Mouse (Mus musculus): Measurements from ENCODE around the gene Dtnbp1. TPM values are rescaled to one million over a fixed set of nuclear protein-coding genes. Genes with fewer than 3 reads are reported as not detected.

Dtnbp1 gene
- total and polyA plus RNA-seq, 3 experiments: 24.2 to 59.5 TPM; not detected in 1

GRCm38 (mm10) chr13:45043466-45043865 is 41.5 kb upstream of the Dtnbp1 start:
- H3K4me3 ChIP-seq (ENCODE audit: control insufficient read depth in 1 of 2, insufficient read depth in 1 of 2, low read depth in 2 of 2, low read length in 2 of 2): no peak overlapping the region
- no peaks in the 10 kb centered on the region for H3K79me2 ChIP-seq (ENCODE audit: control insufficient read depth, insufficient read depth, low read length, poor library complexity)
- no peak overlapping the region for H3K9ac ChIP-seq (ENCODE audit: control insufficient read depth, low read depth, low read length, poor library complexity, severe bottlenecking)
- no peak for DNase-seq (ENCODE audit: low read depth, low spot score)
- H3K9me3 ChIP-seq (replicated peaks; ENCODE audit: insufficient read depth, low read length): no peaks in the 10 kb centered on the region
- TF ChIP-seq HCFC1 (IDR thresholded peaks at IDR 0.05; ENCODE audit: low read depth, low read length) (no peak), ZNF384 (IDR thresholded peaks at IDR 0.05; ENCODE audit: low read depth, low read length) (no peak), EP300 (IDR thresholded peaks at IDR 0.05; ENCODE audit: low read depth in 1 of 2, low read length in 2 of 2) (no peak), NRF1 (IDR thresholded peaks at IDR 0.05; ENCODE audit: insufficient read depth, low read depth, low read length, poor library complexity, severe bottlenecking) (no peak), SIN3A (IDR thresholded peaks at IDR 0.05; ENCODE audit: low read length) (no peak), ELF1 (IDR thresholded peaks at IDR 0.05; ENCODE audit: low read depth, low read length) (no peak), E2F4 (IDR thresholded peaks at IDR 0.05; ENCODE audit: borderline replicate concordance, low read depth, low read length) (no peak), CHD1 (IDR thresholded peaks at IDR 0.05; ENCODE audit: low read depth, low read length) (no peak), RAD21 (IDR thresholded peaks at IDR 0.05; ENCODE audit: low read depth, low read length) (no peak), KAT2A (conservative IDR thresholded peaks at IDR 0.05; ENCODE audit: low read depth, low read length) (no peak), RCOR1 (IDR thresholded peaks at IDR 0.05; ENCODE audit: low read depth, low read length) (no peak), ZKSCAN1 (IDR thresholded peaks at IDR 0.05; ENCODE audit: low read depth, low read length) (no peak), GATA1 (IDR thresholded peaks at IDR 0.05; ENCODE audit: low read depth, low read length) (no peak), MAZ (IDR thresholded peaks at IDR 0.05; ENCODE audit: low read depth, low read length) (no peak), CTCF (IDR thresholded peaks at IDR 0.05 in 2 of 3, conservative IDR thresholded peaks at IDR 0.05 in 1 of 3; ENCODE audit: control insufficient read depth in 1 of 3, insufficient read depth in 1 of 3, low read depth in 2 of 3, low read length in 3 of 3, poor library complexity in 1 of 3, severe bottlenecking in 1 of 3) (no peak), POLR2AphosphoS2 (IDR thresholded peaks at IDR 0.05; ENCODE audit: low read length) (no peak), ETS1 (IDR thresholded peaks at IDR 0.05; ENCODE audit: low read depth, low read length) (no peak), BHLHE40 (IDR thresholded peaks at IDR 0.05; ENCODE audit: borderline replicate concordance, low read depth, low read length) (no peak), USF2 (IDR thresholded peaks at IDR 0.05; ENCODE audit: borderline replicate concordance in 1 of 2, insufficient read depth in 1 of 2, low read depth in 1 of 2, low read length in 2 of 2) (no peak), ZC3H11A (IDR thresholded peaks at IDR 0.05; ENCODE audit: low read depth, low read length) (no peak)
- H3K4me1 ChIP-seq (ENCODE audit: control insufficient read depth in 1 of 2, insufficient read depth in 2 of 2, low read length in 2 of 2): no peaks in the 10 kb centered on the region
- peaks cover 0 to 1% of the 10 kb centered on the region in 2 experiments; a peak in 1 of 4 replicates for H3K27me3 ChIP-seq (ENCODE audit: control insufficient read depth in 1 of 2, insufficient read depth in 2 of 2, low read length in 2 of 2)
- no peak overlapping the region for H3K27ac ChIP-seq (ENCODE audit: control insufficient read depth, low read depth, low read length)
- no peaks in the 10 kb centered on the region for H3K36me3 ChIP-seq (ENCODE audit: control insufficient read depth in 1 of 2, insufficient read depth in 2 of 2, low read length in 2 of 2)

- no peak overlapping the region for H3K27ac ChIP-seq (ENCODE audit: control insufficient read depth, low read depth, low read length)
- no peaks in the 10 kb centered on the region for H3K36me3 ChIP-seq (ENCODE audit: control insufficient read depth in 1 of 2, insufficient read depth in 2 of 2, low read length in 2 of 2)
- TF ChIP-seq USF2 (IDR thresholded peaks at IDR 0.05; ENCODE audit: borderline replicate concordance in 1 of 2, insufficient read depth in 1 of 2, low read depth in 1 of 2, low read length in 2 of 2) (no peak), MAFK (IDR thresholded peaks at IDR 0.05; ENCODE audit: borderline replicate concordance, low read depth, low read length) (no peak), CHD2 (IDR thresholded peaks at IDR 0.05; ENCODE audit: low read length) (no peak), ETS1 (IDR thresholded peaks at IDR 0.05; ENCODE audit: low read depth, low read length) (no peak), RCOR1 (IDR thresholded peaks at IDR 0.05; ENCODE audit: low read depth, low read length) (no peak), MAZ (IDR thresholded peaks at IDR 0.05; ENCODE audit: low read depth, low read length) (no peak), MXI1 (IDR thresholded peaks at IDR 0.05; ENCODE audit: low read depth, low read length) (no peak), GATA1 (IDR thresholded peaks at IDR 0.05; ENCODE audit: low read depth, low read length) (no peak), TBP (IDR thresholded peaks at IDR 0.05; ENCODE audit: low read depth, low read length) (no peak), ZC3H11A (IDR thresholded peaks at IDR 0.05; ENCODE audit: low read depth, low read length) (no peak), E2F4 (IDR thresholded peaks at IDR 0.05; ENCODE audit: borderline replicate concordance, low read depth, low read length) (no peak), CHD1 (IDR thresholded peaks at IDR 0.05; ENCODE audit: low read depth, low read length) (no peak), ZMIZ1 (IDR thresholded peaks at IDR 0.05; ENCODE audit: low read depth, low read length) (no peak)
- DNase-seq (ENCODE audit: low read depth, low spot score): no peak
- no peaks in the 10 kb centered on the region for H3K4me1 ChIP-seq (ENCODE audit: control insufficient read depth in 1 of 2, insufficient read depth in 2 of 2, low read length in 2 of 2)
- H3K9me3 ChIP-seq (replicated peaks; ENCODE audit: insufficient read depth, low read length): no peaks in the 10 kb centered on the region
- H3K4me3 ChIP-seq (ENCODE audit: control insufficient read depth in 1 of 2, insufficient read depth in 1 of 2, low read depth in 2 of 2, low read length in 2 of 2): no peak overlapping the region
- H3K9ac ChIP-seq (ENCODE audit: control insufficient read depth, low read depth, low read length, poor library complexity, severe bottlenecking): no peak overlapping the region
- H3K79me2 ChIP-seq (ENCODE audit: control insufficient read depth, insufficient read depth, low read length, poor library complexity): no peaks in the 10 kb centered on the region
- no peaks in the 10 kb centered on the region; a peak in 1 of 4 replicates for H3K27me3 ChIP-seq (ENCODE audit: control insufficient read depth in 1 of 2, insufficient read depth in 2 of 2, low read length in 2 of 2)
Measured at GRCm38 (mm10) chr13:45040741-45041140, 38.8 kb upstream of the Dtnbp1 start.
